Mouse (Mus musculus): ENCODE measurements around the gene Zkscan1. TPM values are rescaled to one million over a fixed set of nuclear protein-coding genes. Genes with fewer than 3 reads are reported as not detected.

The Zkscan1 gene
- polyA plus RNA-seq, 1 experiment from 2014 or later: 3.7 TPM

GRCm38 (mm10) chr5:138117199-138118015, 32.5 kb downstream of the Zkscan1 start:
- WGBS (ENCODE audit: insufficient replicate concordance): 4% methylated on average over 16 of the region's 16 CpGs
- H3K27me3 ChIP-seq: no peaks in the 10 kb centered on the region
- peaks cover 33% of the 10 kb centered on the region for H3K4me1 ChIP-seq (replicated peaks)
- peak; percentile 44 for ATAC-seq (ENCODE audit: insufficient read depth)
- peak overlapping the region; percentile 73 for H3K9ac ChIP-seq
- H3K9me3 ChIP-seq (replicated peaks): no peaks in the 10 kb centered on the region
- peak overlapping the region; percentile 75 for H3K4me2 ChIP-seq
- peak overlapping the region; percentile 95 for H3K27ac ChIP-seq (replicated peaks)
- H3K36me3 ChIP-seq (replicated peaks): peaks cover 19% of the 10 kb centered on the region
- peak overlapping the region; percentile 85 for H3K4me3 ChIP-seq (replicated peaks)

GRCm38 (mm10) chr5:138118041-138118440, 33.2 kb downstream of the Zkscan1 start:
- Histone ChIP-seq H3K4me1 (replicated peaks) (peaks cover 35% of the 10 kb centered on the region), H3K9ac (peak overlapping the region; percentile 73; the same call in 1 of the 2 replicates), H3K4me3 (replicated peaks) (peak overlapping the region; percentile 85), H3K27me3 (no peaks in the 10 kb centered on the region), H3K9me3 (replicated peaks) (no peaks in the 10 kb centered on the region), H3K4me2 (peak overlapping the region; percentile 75), H3K27ac (replicated peaks) (peak overlapping the region; percentile 95), H3K36me3 (replicated peaks) (peaks cover 22% of the 10 kb centered on the region)
- 49% methylated on average over 3 of the region's 3 CpGs for WGBS (ENCODE audit: insufficient replicate concordance)
- ATAC-seq (ENCODE audit: insufficient read depth): no peak

- Histone ChIP-seq H3K9ac (no peak overlapping the region), H3K27ac (replicated peaks) (no peak overlapping the region), H3K4me1 (replicated peaks) (peaks cover 10% of the 10 kb centered on the region), H3K4me2 (no peak overlapping the region), H3K36me3 (replicated peaks) (peaks cover 68% of the 10 kb centered on the region), H3K4me3 (replicated peaks) (no peak overlapping the region), H3K9me3 (replicated peaks) (no peaks in the 10 kb centered on the region), H3K27me3 (no peaks in the 10 kb centered on the region)
- no peak for ATAC-seq (ENCODE audit: insufficient read depth)
- WGBS (ENCODE audit: insufficient replicate concordance): 76% methylated on average over 5 of the region's 5 CpGs
Measured at GRCm38 (mm10) chr5:138132425-138133064, 47.7 kb downstream of the Zkscan1 start.

GRCm38 (mm10) chr5:138137257-138137656, 52.4 kb downstream of the Zkscan1 start:
- WGBS (ENCODE audit: insufficient replicate concordance): 14% methylated on average over 4 of the region's 4 CpGs
- peak; percentile 72 for ATAC-seq (ENCODE audit: insufficient read depth)
- peaks cover 18% of the 10 kb centered on the region for H3K4me1 ChIP-seq (replicated peaks)
- H3K4me3 ChIP-seq (replicated peaks): no peak overlapping the region
- H3K36me3 ChIP-seq (replicated peaks): peaks cover 31% of the 10 kb centered on the region
- no peak overlapping the region for H3K4me2 ChIP-seq
- H3K27ac ChIP-seq (replicated peaks): no peak overlapping the region
- H3K9ac ChIP-seq: no peak overlapping the region
- H3K27me3 ChIP-seq: no peaks in the 10 kb centered on the region
- H3K9me3 ChIP-seq (replicated peaks): no peaks in the 10 kb centered on the region

GRCm38 (mm10) chr5:138137935-138138549, 53.2 kb downstream of the Zkscan1 start:
- H3K36me3 ChIP-seq (replicated peaks): peaks cover 23% of the 10 kb centered on the region
- H3K4me1 ChIP-seq (replicated peaks): peaks cover 18% of the 10 kb centered on the region
- peak; percentile 50 for ATAC-seq (ENCODE audit: insufficient read depth)
- no peak overlapping the region for H3K4me2 ChIP-seq
- H3K9me3 ChIP-seq (replicated peaks): no peaks in the 10 kb centered on the region
- no peak overlapping the region for H3K9ac ChIP-seq
- WGBS (ENCODE audit: insufficient replicate concordance): 48% methylated on average over 8 of the region's 8 CpGs
- no peak overlapping the region for H3K4me3 ChIP-seq (replicated peaks)
- H3K27ac ChIP-seq (replicated peaks): no peak overlapping the region
- no peaks in the 10 kb centered on the region for H3K27me3 ChIP-seq

- Histone ChIP-seq H3K4me1 (replicated peaks) (peaks cover 18% of the 10 kb centered on the region), H3K9ac (no peak overlapping the region), H3K27ac (replicated peaks) (no peak overlapping the region), H3K27me3 (no peaks in the 10 kb centered on the region), H3K36me3 (replicated peaks) (peaks cover 22% of the 10 kb centered on the region), H3K4me3 (replicated peaks) (no peak overlapping the region), H3K4me2 (no peak overlapping the region), H3K9me3 (replicated peaks) (no peaks in the 10 kb centered on the region)
- 14% methylated on average over 4 of the region's 4 CpGs for WGBS (ENCODE audit: insufficient replicate concordance)
- no peak for ATAC-seq (ENCODE audit: insufficient read depth)
Measured at GRCm38 (mm10) chr5:138138585-138138984, 53.7 kb downstream of the Zkscan1 start.

GRCm38 (mm10) chr5:138154390-138154789, 69.5 kb downstream of the Zkscan1 start:
- no peak overlapping the region for H3K9ac ChIP-seq
- no peaks in the 10 kb centered on the region for H3K27me3 ChIP-seq
- ATAC-seq (ENCODE audit: insufficient read depth): no peak
- H3K27ac ChIP-seq (replicated peaks): no peak overlapping the region
- no peaks in the 10 kb centered on the region for H3K9me3 ChIP-seq (replicated peaks)
- H3K36me3 ChIP-seq (replicated peaks): peaks cover 26% of the 10 kb centered on the region
- peak overlapping the region; percentile 83 for H3K4me3 ChIP-seq (replicated peaks)
- peak overlapping the region; percentile 79 for H3K4me2 ChIP-seq
- H3K4me1 ChIP-seq (replicated peaks): peaks cover 17% of the 10 kb centered on the region
- WGBS (ENCODE audit: insufficient replicate concordance): 51% methylated on average over 3 of the region's 3 CpGs

GRCm38 (mm10) chr5:138155443-138155976, 70.6 kb downstream of the Zkscan1 start, which contains the start of gene Zfp113:
Zfp113 (minus strand) TSS chr5:138155744.
- Histone ChIP-seq H3K36me3 (replicated peaks) (peaks cover 22% of the 10 kb centered on the region), H3K9ac (peak within 1 kb of the TSS; percentile 87), H3K27me3 (no peaks in the 10 kb centered on the region), H3K4me2 (peak within 1 kb of the TSS; percentile 79), H3K27ac (replicated peaks) (peak within 1 kb of the TSS; percentile 84), H3K4me3 (replicated peaks) (peak within 1 kb of the TSS; percentile 83), H3K4me1 (replicated peaks) (peaks cover 22% of the 10 kb centered on the region), H3K9me3 (replicated peaks) (no peaks in the 10 kb centered on the region)
- peak; percentile 94 for ATAC-seq (ENCODE audit: insufficient read depth)
- WGBS (ENCODE audit: insufficient replicate concordance): under 1% methylated on average over 31 of the region's 31 CpGs

Other genes starting within 250 kb of the Zkscan1 start
- gene Pilra, start 248.8 kb upstream of the Zkscan1 start, polyA plus RNA-seq (2015; fragmentation: Nextera tagmentation; extraction: Ambion mirVana): 4.0 and 4.7 TPM in 2 replicates
- gene Pilrb1, start 227.0 kb upstream of the Zkscan1 start, polyA plus RNA-seq (2015; fragmentation: Nextera tagmentation; extraction: Ambion mirVana): 4.9 and 5.7 TPM in 2 replicates
- gene Pilrb2, start 213.3 kb upstream of the Zkscan1 start, polyA plus RNA-seq (2015; fragmentation: Nextera tagmentation; extraction: Ambion mirVana): 5.2 and 6.4 TPM in 2 replicates
- 5.0 and 5.2 TPM in 2 replicates for gene Cyp3a13, start 163.5 kb upstream of the Zkscan1 start, polyA plus RNA-seq (2015; fragmentation: Nextera tagmentation; extraction: Ambion mirVana)
- not detected in 2 replicates for gene Gjc3, start 122.0 kb upstream of the Zkscan1 start, polyA plus RNA-seq (2015; fragmentation: Nextera tagmentation; extraction: Ambion mirVana)
- gene Azgp1, start 103.6 kb upstream of the Zkscan1 start, polyA plus RNA-seq (2015; fragmentation: Nextera tagmentation; extraction: Ambion mirVana): 14.4 and 31.0 TPM in 2 replicates
- gene Smok3a, start 63.8 kb upstream of the Zkscan1 start, polyA plus RNA-seq (2015; fragmentation: Nextera tagmentation; extraction: Ambion mirVana): not detected in 2 replicates
- not detected in 2 replicates for gene Smok3b, start 63.7 kb upstream of the Zkscan1 start, polyA plus RNA-seq (2015; fragmentation: Nextera tagmentation; extraction: Ambion mirVana)
- gene Smok3c, start 31.9 kb upstream of the Zkscan1 start, polyA plus RNA-seq (2015; fragmentation: Nextera tagmentation; extraction: Ambion mirVana): not detected in 2 replicates
- 14.6 and 16.8 TPM in 2 replicates for gene Zscan21, start 31.8 kb downstream of the Zkscan1 start, polyA plus RNA-seq (2015; fragmentation: Nextera tagmentation; extraction: Ambion mirVana)
- 4.2 and 5.1 TPM in 2 replicates for gene Zfp113, start 70.7 kb downstream of the Zkscan1 start, polyA plus RNA-seq (2015; fragmentation: Nextera tagmentation; extraction: Ambion mirVana)
- gene Cops6, start 76.0 kb downstream of the Zkscan1 start, polyA plus RNA-seq (2015; fragmentation: Nextera tagmentation; extraction: Ambion mirVana): 159 and 170 TPM in 2 replicates
- gene Ap4m1, start 86.9 kb downstream of the Zkscan1 start, polyA plus RNA-seq (2015; fragmentation: Nextera tagmentation; extraction: Ambion mirVana): 5.3 and 6.0 TPM in 2 replicates
- 174 and 176 TPM in 2 replicates for gene Mcm7, start 87.3 kb downstream of the Zkscan1 start, polyA plus RNA-seq (2015; fragmentation: Nextera tagmentation; extraction: Ambion mirVana)
- gene Taf6, start 102.4 kb downstream of the Zkscan1 start, polyA plus RNA-seq (2015; fragmentation: Nextera tagmentation; extraction: Ambion mirVana): 36.8 and 37.9 TPM in 2 replicates
- gene Cnpy4, start 102.4 kb downstream of the Zkscan1 start, polyA plus RNA-seq (2015; fragmentation: Nextera tagmentation; extraction: Ambion mirVana): 12.7 and 13.4 TPM in 2 replicates
- 2.9 and 3.0 TPM in 2 replicates for gene Mblac1, start 109.2 kb downstream of the Zkscan1 start, polyA plus RNA-seq (2015; fragmentation: Nextera tagmentation; extraction: Ambion mirVana)
- gene Nxpe5, start 140.8 kb downstream of the Zkscan1 start, polyA plus RNA-seq (2015; fragmentation: Nextera tagmentation; extraction: Ambion mirVana): 0.08 TPM in 2 replicates
- gene Lamtor4, start 170.4 kb downstream of the Zkscan1 start, polyA plus RNA-seq (2015; fragmentation: Nextera tagmentation; extraction: Ambion mirVana): 35.3 and 36.0 TPM in 2 replicates
- 2.5 and 3.6 TPM in 2 replicates for gene BC037034, start 178.9 kb downstream of the Zkscan1 start, polyA plus RNA-seq (2015; fragmentation: Nextera tagmentation; extraction: Ambion mirVana)
- 0.07 and 0.26 TPM in 2 replicates for gene Gal3st4, start 187.8 kb downstream of the Zkscan1 start, polyA plus RNA-seq (2015; fragmentation: Nextera tagmentation; extraction: Ambion mirVana)
- not detected in 2 replicates for gene Gm43720, start 194.9 kb downstream of the Zkscan1 start, polyA plus RNA-seq (2015; fragmentation: Nextera tagmentation; extraction: Ambion mirVana)
- gene Gpc2, start 194.9 kb downstream of the Zkscan1 start, polyA plus RNA-seq (2015; fragmentation: Nextera tagmentation; extraction: Ambion mirVana): 0.45 and 0.62 TPM in 2 replicates
- 1.3 and 1.8 TPM in 2 replicates for gene Stag3, start 195.2 kb downstream of the Zkscan1 start, polyA plus RNA-seq (2015; fragmentation: Nextera tagmentation; extraction: Ambion mirVana)

Measured in liver, embryonic 15.5 days (tissue).